Mouse (Mus musculus): ENCODE measurements at regions not wholly inside any gene's neighbourhood (a gene's known extent, or its start where the extent isn't known, plus 50 kb on each side); places are given as distances from the start of the nearest gene placed in this dataset.

GRCm38 (mm10) chr1:94642296-94642695, 589.9 kb upstream of the Pdcd1 start:
- no peak for DNase-seq

- DNase-seq: no peak
Measured at GRCm38 (mm10) chr1:94658218-94658617, 605.9 kb upstream of the Pdcd1 start.

GRCm38 (mm10) chr1:94671641-94672040, 619.3 kb upstream of the Pdcd1 start:
- no peak for DNase-seq

- DNase-seq: no peak
Measured at GRCm38 (mm10) chr1:94700517-94700916, 612.9 kb upstream of the Fam174a start.

- DNase-seq: no peak
Measured at GRCm38 (mm10) chr1:94701688-94702087, 611.7 kb upstream of the Fam174a start.

- no peak for DNase-seq
Measured at GRCm38 (mm10) chr1:94712812-94713211, 600.6 kb upstream of the Fam174a start.

GRCm38 (mm10) chr1:94717699-94718098, 595.7 kb upstream of the Fam174a start:
- DNase-seq: no peak

- DNase-seq: no peak
Measured at GRCm38 (mm10) chr1:94753523-94753922, 559.9 kb upstream of the Fam174a start.

- DNase-seq: no peak
Measured at GRCm38 (mm10) chr1:94789019-94789585, 524.3 kb upstream of the Fam174a start.

GRCm38 (mm10) chr1:94790604-94791003, 522.8 kb upstream of the Fam174a start:
- DNase-seq: no peak

- DNase-seq: no peak
Measured at GRCm38 (mm10) chr1:94791052-94791451, 522.4 kb upstream of the Fam174a start.

GRCm38 (mm10) chr1:94796028-94796427, 517.4 kb upstream of the Fam174a start:
- no peak for DNase-seq

- DNase-seq: no peak
Measured at GRCm38 (mm10) chr1:94803722-94804121, 509.7 kb upstream of the Fam174a start.

GRCm38 (mm10) chr1:94804877-94805276, 508.5 kb upstream of the Fam174a start:
- peak; percentile 7 for DNase-seq

- no peak for DNase-seq
Measured at GRCm38 (mm10) chr1:94827628-94828027, 485.8 kb upstream of the Fam174a start.

GRCm38 (mm10) chr1:94835982-94836381, 477.4 kb upstream of the Fam174a start:
- no peak for DNase-seq

- DNase-seq: no peak
Measured at GRCm38 (mm10) chr1:94851522-94851921, 461.9 kb upstream of the Fam174a start.

GRCm38 (mm10) chr1:94858464-94858863, 455.0 kb upstream of the Fam174a start:
- no peak for DNase-seq

GRCm38 (mm10) chr1:94868872-94869271, 444.6 kb upstream of the Fam174a start:
- DNase-seq: no peak

- DNase-seq: no peak
Measured at GRCm38 (mm10) chr1:94880553-94880952, 432.9 kb upstream of the Fam174a start.

GRCm38 (mm10) chr1:94904982-94905507, 408.4 kb upstream of the Fam174a start:
- DNase-seq: no peak

- DNase-seq: no peak
Measured at GRCm38 (mm10) chr1:94910839-94911238, 402.6 kb upstream of the Fam174a start.

Data from lung, postnatal 10 days (tissue).